Mouse (Mus musculus) kidney, postnatal 36 days (tissue): ENCODE measurements around the gene Caskin2.

Experiments
- DNase-seq, 2 experiments: peaks; one replicate each; pipeline ENCODE4 v3.0.0; 2021 to 2022; ENCODE audit warnings: mixed read lengths in 2 of 2

Gene Caskin2

GRCm38 (mm10) chr11:115805005-115805404, 8.4 kb downstream of the Caskin2 start:
- no peak for DNase-seq

GRCm38 (mm10) chr11:115803072-115803709, 10.2 kb downstream of the Caskin2 start:
- peak in 1 of 2 experiments; percentile 67 for DNase-seq

DNA sequence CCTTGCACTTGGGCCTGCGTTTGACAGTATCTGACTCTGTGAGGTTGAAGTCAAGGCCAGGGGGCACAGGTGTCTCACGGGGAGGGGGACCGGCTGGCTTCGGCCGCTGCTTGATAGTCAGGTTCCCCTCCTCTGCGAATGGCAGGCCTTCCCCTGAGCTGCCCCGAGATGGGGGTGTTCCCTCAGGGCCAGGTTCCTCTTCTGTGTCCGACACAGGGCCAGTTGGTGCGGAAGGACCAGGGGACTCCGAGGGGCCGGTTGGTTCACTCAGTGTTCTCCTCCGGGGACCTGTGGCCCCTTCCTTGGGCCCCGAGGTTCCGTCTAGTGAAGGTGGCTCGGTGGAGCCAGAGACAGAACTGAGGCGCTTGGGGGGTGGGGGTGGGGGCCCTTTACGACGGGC, 12.5 kb downstream of the Caskin2 start:
- DNase-seq, result no peak

DNA sequence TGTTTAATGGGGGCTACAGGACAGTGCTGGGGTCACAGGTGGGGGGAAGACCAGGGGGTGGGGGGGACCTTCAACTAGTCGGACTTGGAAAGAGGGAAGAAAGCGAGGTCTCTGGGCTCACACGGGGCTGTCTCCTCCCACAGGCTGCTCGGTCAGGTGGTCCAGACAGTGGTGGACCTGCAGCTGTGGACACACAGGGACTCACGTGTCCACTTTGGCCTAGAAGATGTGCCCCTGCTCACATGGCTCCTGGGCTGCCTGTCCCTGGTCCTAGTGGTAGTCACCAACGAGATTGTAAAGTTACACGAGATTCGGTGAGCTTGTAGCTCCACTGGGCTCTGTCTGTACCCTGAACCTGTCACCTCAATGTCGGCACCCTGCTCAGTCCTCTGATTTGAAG, 15.8 kb downstream of the Caskin2 start:
- DNase-seq, result peak in 1 of 2 experiments; percentile 14

DNA sequence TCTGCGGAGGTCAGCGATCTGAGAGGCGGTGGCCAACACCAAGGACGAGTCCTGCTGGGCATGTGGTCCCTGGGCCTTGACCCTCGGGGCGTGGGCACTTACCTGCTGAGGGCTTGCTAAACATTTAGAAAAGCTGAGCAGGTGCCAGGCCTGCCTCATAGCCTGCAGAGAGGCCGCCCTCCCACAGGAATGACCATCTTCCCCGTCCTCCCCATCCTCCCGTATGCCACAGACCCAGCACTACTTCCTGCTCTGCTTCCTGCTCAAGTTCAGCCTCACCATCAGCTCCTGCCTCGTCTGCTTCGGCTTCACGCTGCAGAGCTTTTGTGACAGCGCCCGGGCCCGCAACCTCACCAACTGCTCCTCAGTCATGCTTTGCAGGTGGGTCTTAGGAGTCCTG, 16.5 kb downstream of the Caskin2 start:
- DNase-seq, result peak; percentile 38 to 55

DNA sequence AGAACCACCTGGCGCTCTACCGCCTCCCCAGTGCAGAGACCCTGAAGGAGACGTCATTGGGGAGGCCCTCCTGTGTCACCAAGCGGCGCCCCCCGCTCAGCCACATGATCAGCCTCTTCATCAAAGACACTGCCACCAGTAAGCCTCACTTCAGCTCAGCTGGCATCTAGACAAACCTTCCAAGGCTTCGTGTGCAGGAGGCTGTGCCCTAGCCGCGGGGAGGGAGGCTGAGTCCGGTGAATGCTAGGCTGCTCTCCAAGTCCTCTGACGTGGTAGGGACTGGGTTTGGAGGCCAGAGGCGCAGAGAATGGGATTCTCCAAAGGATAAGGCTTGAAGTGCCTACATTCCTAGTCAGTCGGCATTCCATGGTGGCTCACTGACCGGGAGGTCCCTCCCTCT, 21.1 kb downstream of the Caskin2 start:
- DNase-seq, result no peak

- DNase-seq, result no peak
Observed at GRCm38 (mm10) chr11:115791919-115792318, 21.5 kb downstream of the Caskin2 start.

DNA sequence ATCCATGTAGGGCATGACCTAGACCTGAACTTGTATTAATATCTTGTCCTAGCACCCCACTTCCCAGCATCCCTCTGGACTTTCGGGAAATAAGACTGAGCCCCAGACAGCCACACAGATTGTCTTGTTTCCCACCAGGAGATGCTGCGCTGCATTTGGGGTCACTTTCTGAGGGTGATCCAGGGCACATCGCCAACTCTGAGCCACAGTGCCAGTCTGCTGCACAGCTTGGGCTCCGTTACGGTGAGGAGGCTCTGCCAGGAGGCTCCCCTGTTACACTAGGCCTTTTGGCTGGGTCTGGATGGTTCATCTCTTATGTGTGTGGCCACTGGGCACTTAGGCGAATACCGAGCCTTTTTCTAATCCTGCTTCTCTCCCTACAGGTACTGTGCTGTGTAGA, 23.7 kb downstream of the Caskin2 start:
- DNase-seq, result no peak

GRCm38 (mm10) chr11:115786473-115786872, 27.0 kb downstream of the Caskin2 start:
- no peak for DNase-seq

GRCm38 (mm10) chr11:115780141-115781070, 33.0 kb downstream of the Caskin2 start:
- DNase-seq, result peak; percentile 63 to 69

DNA sequence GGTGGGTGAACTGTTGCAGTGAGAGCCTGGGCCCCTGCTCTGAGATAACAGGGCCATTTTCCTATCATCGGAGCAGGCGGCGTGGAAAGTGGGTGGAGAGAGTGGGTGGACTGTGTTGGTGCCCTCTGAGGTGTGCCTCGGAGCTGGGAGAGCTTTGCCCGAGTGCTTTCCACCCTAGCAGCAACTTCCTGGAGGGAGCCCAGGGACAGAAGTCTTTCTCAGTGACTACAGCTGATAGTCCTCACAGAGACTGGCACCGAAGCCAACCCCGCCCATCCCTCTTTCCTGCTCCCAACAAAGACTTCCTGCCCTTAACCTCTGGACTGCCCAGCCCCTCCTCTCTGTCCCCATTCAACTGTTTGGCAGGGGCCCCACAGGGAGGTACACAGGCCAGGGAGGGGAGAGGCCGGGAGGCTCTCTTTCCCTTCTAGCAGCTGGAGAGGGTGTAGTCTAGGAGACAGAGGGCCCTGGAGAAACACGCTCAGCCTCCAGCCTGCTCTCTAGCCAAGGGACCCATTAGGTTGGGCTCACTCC, 34.3 kb downstream of the Caskin2 start:
- DNase-seq, result peak; percentile 94 to 97

DNA sequence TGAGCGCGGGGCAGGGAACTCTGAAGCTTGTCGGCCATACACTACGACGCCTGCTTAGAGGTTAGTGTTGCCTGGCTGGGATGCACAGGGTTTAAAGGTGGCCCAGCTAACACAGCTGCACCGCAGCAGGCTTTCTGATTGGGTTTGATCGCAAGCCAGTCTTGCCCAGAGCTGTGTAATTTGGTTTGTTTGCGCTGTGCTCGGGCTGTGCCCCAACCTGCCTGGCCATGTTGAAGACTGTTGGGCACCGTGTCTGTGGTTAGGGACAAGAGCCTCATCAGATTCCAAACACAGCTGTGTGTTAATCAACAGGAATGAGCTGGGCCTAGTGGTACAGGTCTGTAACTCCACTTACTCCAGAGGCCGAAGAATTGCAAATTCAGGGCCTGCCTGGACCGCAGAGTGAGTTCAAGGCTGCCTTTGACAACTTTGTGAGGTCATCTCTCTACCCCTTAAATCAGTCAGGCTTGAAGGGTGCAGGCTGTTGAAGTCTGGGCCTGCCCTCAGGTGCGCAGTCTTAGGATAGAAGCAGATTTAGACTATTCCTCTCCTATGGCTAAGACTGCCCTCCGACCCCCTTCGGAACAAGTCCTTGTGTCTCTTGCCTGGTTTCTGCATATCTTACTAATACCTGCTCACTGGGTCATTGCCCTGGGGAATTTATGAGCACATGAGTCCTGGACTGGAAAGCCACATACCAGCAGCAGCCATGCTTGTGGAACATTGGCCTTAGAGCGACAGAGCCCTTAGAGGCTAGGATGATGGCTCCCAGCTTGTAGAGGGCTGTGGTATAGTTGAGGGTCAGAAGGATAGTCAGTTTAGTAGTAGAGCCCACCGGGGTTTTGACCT, 35.7 kb downstream of the Caskin2 start:
- peak; percentile 51 to 65 for DNase-seq

DNA sequence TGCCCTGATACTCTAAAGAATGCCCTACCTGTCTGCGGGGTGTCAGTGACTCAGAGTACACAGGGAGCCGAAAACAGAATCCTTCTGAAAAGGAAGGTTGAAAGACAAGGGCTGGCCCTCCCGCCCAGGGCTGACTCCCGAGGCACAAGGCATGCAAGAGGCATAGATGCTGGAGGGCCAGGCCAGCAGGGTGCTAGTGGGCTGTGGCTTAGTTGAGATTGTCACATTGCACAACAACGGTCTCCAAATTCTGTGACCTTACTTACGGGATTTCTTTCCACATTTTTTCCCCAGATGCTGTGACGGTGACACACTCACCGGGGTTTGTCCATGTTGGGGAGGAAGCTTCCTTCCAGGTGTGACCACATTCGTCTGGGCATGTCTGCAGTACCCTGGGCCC, 36.5 kb downstream of the Caskin2 start:
- no peak for DNase-seq

GRCm38 (mm10) chr11:115775821-115776665, 37.4 kb downstream of the Caskin2 start:
- DNase-seq, result peak; percentile 69 to 71

DNA sequence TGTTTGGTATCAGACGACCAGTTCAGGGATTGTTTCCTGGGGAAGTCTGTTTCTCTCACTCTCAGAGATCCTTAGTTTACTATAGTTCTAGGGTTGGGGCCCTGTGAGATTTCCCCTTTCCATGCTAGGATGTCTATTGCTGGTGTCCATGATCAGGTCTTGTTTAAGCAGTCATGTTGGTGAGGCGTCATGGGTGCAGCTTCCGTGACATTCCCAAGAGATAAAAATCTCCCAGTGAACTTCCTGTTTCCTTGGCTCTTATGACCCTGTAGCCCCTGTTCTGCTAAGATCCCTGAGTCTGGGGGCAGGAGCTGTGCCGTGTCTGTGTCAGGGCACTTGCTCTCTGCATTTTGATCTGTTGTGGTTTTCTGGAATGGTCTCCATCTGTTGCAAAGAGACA, 38.8 kb downstream of the Caskin2 start:
- DNase-seq, result no peak

DNA sequence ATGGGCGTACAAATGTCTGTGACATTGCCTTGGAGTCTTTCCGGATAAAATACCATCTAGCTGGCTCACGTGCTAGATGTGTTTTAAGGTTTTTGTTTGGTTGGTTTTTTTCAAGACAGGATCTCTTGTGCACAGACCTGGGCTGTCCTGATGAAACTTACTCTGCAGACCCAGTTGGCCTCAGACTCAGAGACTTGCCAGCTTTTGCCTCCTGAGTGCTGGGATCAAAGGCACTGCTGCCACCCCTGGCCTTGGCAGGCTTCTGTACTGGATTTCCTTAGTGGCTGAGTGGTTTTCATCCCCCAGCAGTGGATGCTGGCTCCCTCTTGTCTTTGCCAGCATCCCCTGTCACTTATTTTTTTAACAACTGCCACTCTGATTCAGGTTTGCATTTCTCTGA, 44.5 kb downstream of the Caskin2 start:
- DNase-seq, result peak in 1 of 2 experiments; percentile 37

- peak; percentile 79 to 87 for DNase-seq
Observed at GRCm38 (mm10) chr11:115766981-115767380, 46.5 kb downstream of the Caskin2 start.

GRCm38 (mm10) chr11:115766356-115766943, 47.0 kb downstream of the Caskin2 start:
- peak; percentile 54 to 57 for DNase-seq

DNA sequence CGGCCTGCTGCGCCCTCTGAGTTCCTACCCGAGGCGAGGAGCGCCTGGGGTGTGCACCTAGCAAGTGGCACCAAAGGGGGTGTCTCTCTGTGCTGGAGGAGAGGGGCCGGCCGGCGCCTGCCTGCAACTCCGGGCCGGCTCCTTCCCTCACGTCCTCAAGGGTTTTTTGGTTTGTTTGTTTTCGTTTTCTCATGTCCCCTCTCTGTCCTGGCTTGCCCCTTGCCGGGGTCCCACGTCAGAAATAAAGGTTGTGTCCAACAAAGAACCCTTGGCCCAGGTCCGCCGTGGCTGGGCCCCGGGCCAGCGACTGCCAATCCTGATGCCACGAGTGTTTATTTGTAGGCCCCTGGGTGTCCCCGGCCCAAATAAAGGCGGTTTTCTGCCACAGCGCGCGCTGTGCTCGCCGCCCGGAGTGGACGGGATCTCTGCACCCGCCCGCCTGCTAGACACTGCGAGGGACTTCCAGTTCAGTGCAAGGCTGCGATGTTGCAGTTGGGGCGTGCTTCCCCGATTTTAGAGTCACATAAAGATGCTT, 47.8 kb downstream of the Caskin2 start:
- peak; percentile 48 to 81 for DNase-seq

DNA sequence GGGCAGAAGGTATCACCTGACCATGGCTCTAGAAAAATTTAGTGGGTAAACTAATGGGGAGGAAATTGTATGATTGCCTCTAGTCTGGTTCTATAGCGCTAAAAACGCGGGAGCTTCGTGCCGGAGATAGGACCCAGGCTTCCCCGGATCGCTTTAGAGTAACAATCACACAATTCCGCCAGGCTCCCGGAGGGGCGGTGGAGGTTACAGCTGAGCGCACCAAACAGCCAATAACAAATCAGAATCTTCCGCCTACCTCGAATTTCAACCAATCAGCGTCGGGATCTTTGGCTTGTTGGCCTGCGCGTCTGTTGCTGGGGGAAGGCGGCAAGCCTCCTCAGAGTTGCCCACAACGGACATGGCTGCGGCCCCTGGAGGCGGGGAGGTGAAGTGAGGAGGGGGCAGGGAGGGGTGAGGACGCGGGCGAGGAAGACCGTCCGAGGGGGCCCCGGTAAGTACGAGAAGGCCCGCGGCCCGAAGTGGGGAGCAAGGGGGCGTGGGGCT, 48.3 kb downstream of the Caskin2 start, which contains the start of gene Tmem94:
Tmem94 (plus strand) TSS at position 331 of the 504 bp plus-strand sequence.
- peak; percentile 96 to 97 for DNase-seq

DNA sequence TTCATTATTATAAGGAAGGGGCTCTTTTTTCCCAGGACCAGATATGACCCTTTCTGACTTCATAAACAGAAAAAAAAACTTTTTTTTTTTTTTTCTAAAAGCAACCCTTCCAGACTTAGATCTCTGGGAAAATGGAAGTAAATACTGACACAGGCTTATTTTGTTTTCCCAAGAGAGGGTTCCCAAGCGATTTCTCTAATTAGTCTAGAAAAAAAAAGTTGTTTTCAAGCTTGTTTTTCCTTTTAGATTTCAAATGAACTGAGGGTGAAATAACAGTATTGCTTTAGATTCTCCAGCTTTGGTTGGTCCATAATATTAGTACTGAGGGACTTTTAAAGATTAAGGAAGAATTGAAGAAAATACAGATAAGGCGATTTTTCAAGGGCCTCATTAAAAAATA, 48.7 kb downstream of the Caskin2 start:
- no peak for DNase-seq
